Mouse (Mus musculus): Measurements from ENCODE around the gene Jarid2. TPM values are rescaled to one million over a fixed set of nuclear protein-coding genes. Genes with fewer than 3 reads are reported as not detected.

The Jarid2 gene
- polyA plus RNA-seq, 1 experiment from 2014 or later: 28.6 TPM

DNA sequence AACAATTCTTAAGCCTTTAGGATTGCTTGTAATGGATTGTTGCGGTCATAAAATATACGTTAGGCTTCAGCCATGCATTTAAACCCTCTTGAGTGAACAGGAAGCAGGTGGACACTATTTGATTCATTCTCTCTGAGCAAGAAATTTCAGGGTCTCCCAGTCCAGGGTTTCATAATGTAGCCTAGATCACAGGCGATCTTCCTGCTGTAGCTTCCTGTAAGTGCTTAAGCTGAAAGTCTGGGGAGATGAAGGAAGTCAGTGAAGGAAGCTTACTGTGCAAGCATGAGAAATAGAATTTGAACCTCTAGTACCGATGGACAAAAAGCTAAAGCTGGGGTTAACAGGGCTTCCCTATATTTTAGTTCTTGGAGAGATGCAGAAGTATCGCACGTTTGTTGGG, 38.5 kb downstream of the Jarid2 start:
- H3K9ac ChIP-seq (ENCODE audit: low read depth, low read length): no peak overlapping the region
- no peaks in the 10 kb centered on the region for H3K27me3 ChIP-seq (replicated peaks; ENCODE audit: control insufficient read depth, insufficient read depth, low read length)
- no peak overlapping the region for H3K4me3 ChIP-seq (ENCODE audit: low read length)
- no peaks in the 10 kb centered on the region for H3K36me3 ChIP-seq (ENCODE audit: control insufficient read depth, insufficient read depth, low read length)
- H3K27ac ChIP-seq (ENCODE audit: low read depth, low read length): no peak overlapping the region
- H3K9me3 ChIP-seq (ENCODE audit: control insufficient read depth, low read length): no peaks in the 10 kb centered on the region
- no peaks in the 10 kb centered on the region; the same call in 1 of the 2 replicates for H3K4me1 ChIP-seq (ENCODE audit: control insufficient read depth, insufficient read depth, low read depth, low read length)
- H3K4me2 ChIP-seq (ENCODE audit: low read length): no peak overlapping the region
- WGBS: 86% methylated on average over 6 of the region's 6 CpGs
- ATAC-seq: no peak

DNA sequence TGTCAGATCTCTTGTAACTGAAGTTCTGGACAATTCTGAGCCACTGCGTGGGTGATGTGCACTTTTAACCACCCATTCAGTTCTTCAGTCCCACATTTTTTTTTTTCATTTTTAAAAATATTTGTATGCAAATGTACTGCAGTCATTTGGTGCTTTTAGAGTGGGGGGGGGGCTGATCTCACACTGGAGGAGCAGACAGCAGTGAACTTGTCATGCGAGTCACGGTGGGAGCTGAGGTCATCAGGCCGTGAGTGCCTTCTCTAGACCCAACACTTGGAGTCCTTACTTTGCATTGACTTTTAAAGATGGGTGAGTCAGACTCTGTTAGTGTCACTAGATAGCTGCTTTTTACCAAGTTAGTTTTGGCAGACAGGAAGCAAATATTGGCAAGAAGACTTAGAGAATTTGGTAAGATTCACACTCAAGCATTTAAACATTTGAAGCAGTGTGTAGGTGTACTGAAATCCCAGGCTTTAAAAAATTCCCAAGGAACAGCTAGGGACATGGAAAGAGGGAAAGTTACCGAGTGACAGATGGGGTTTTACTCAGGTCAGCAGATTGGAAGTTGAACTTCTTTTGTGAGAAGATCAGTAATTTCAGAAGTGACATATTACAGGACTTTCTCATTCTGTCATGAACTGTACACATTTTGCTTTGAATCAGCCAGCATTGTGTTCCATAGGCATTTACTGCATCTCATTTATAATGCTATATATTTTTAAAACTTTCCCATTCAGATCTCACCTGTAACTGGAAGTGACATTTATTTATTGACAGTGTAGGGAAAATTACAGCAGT, 41.7 kb downstream of the Jarid2 start:
- WGBS: 62% methylated on average over 5 of the region's 5 CpGs
- ATAC-seq: no peak
- Histone ChIP-seq H3K4me3 (ENCODE audit: low read length) (no peak overlapping the region), H3K4me1 (ENCODE audit: control insufficient read depth, insufficient read depth, low read depth, low read length) (no peaks in the 10 kb centered on the region), H3K27me3 (replicated peaks; ENCODE audit: control insufficient read depth, insufficient read depth, low read length) (no peaks in the 10 kb centered on the region), H3K36me3 (ENCODE audit: control insufficient read depth, insufficient read depth, low read length) (no peaks in the 10 kb centered on the region), H3K4me2 (ENCODE audit: low read length) (no peak overlapping the region), H3K27ac (ENCODE audit: low read depth, low read length) (no peak overlapping the region), H3K9ac (ENCODE audit: low read depth, low read length) (no peak overlapping the region), H3K9me3 (ENCODE audit: control insufficient read depth, low read length) (no peaks in the 10 kb centered on the region)

DNA sequence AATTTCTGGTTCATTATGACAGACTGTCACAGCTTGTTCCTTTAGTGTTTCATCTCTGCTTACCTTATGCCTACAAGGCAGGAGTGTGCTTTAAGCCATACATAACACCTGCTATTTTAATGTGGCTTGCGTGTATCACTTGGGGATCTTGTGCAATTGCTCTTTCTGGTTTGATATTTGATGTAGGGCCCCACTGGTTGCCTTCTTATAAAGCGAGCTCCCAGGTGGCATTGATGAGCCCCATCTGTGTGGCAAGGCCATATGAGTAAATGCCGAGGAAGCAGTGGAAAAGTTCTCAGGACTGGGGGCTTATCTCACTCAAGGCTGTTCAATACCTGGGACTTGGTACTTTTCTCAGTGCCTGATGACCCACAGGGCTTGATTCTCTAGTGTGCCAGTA, 43.5 kb downstream of the Jarid2 start:
- Histone ChIP-seq H3K4me2 (ENCODE audit: low read length) (no peak overlapping the region), H3K4me1 (ENCODE audit: control insufficient read depth, insufficient read depth, low read depth, low read length) (no peaks in the 10 kb centered on the region), H3K27me3 (replicated peaks; ENCODE audit: control insufficient read depth, insufficient read depth, low read length) (no peaks in the 10 kb centered on the region), H3K9ac (ENCODE audit: low read depth, low read length) (no peak overlapping the region), H3K36me3 (ENCODE audit: control insufficient read depth, insufficient read depth, low read length) (no peaks in the 10 kb centered on the region), H3K27ac (ENCODE audit: low read depth, low read length) (no peak overlapping the region), H3K4me3 (ENCODE audit: low read length) (no peak overlapping the region), H3K9me3 (ENCODE audit: control insufficient read depth, low read length) (no peaks in the 10 kb centered on the region)
- 85% methylated on average over 3 of the region's 3 CpGs for WGBS
- ATAC-seq: no peak

DNA sequence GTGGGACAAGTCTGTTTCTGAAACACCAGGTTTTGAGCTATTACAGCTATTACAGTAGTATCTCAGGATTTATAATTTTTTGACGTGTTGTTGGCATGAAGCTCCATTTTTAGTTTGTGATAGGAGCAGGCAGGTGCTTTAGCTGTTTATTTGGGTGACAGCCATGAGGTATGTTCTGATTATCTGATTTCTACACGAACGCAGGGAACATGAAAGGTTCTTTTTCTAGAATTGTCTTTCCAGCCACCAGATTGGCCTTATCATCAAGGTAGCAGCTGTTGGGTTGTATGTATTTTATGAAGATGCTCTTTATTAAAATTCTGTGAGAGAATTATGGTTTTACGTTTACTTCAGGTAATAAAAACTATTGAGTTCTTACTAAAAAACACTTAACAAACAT, 45.1 kb downstream of the Jarid2 start:
- Histone ChIP-seq H3K4me2 (ENCODE audit: low read length) (no peak overlapping the region), H3K9ac (ENCODE audit: low read depth, low read length) (no peak overlapping the region), H3K4me1 (ENCODE audit: control insufficient read depth, insufficient read depth, low read depth, low read length) (no peaks in the 10 kb centered on the region), H3K27ac (ENCODE audit: low read depth, low read length) (no peak overlapping the region), H3K4me3 (ENCODE audit: low read length) (no peak overlapping the region), H3K36me3 (ENCODE audit: control insufficient read depth, insufficient read depth, low read length) (no peaks in the 10 kb centered on the region), H3K9me3 (ENCODE audit: control insufficient read depth, low read length) (no peaks in the 10 kb centered on the region), H3K27me3 (replicated peaks; ENCODE audit: control insufficient read depth, insufficient read depth, low read length) (no peaks in the 10 kb centered on the region)
- ATAC-seq: no peak
- WGBS: 87% methylated on average over 4 of the region's 4 CpGs

DNA sequence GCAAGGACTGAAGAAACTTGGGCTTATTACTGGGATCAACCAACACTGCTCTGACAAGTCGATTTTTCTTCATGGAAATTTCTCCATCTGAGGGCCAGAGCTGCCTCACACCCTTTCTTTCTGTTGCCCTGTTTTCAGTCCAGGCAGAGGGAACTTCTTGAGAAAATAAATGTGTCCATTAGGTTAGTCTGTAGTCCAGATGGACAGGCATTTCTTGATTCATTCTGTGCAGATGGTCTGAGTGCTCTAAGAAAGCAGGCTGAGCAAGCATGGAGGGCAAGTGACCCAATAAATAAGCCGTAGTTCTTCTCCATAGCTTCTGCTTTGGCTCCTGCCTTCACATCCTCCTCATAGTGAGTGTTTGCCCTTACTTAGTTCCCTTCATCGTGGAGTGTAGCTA, 46.1 kb downstream of the Jarid2 start:
- WGBS: 87% methylated on average over 3 of the region's 3 CpGs
- Histone ChIP-seq H3K27me3 (replicated peaks; ENCODE audit: control insufficient read depth, insufficient read depth, low read length) (no peaks in the 10 kb centered on the region), H3K4me3 (ENCODE audit: low read length) (no peak overlapping the region), H3K4me1 (ENCODE audit: control insufficient read depth, insufficient read depth, low read depth, low read length) (no peaks in the 10 kb centered on the region), H3K4me2 (ENCODE audit: low read length) (no peak overlapping the region), H3K36me3 (ENCODE audit: control insufficient read depth, insufficient read depth, low read length) (no peaks in the 10 kb centered on the region), H3K27ac (ENCODE audit: low read depth, low read length) (no peak overlapping the region), H3K9ac (ENCODE audit: low read depth, low read length) (no peak overlapping the region), H3K9me3 (ENCODE audit: control insufficient read depth, low read length) (no peaks in the 10 kb centered on the region)
- ATAC-seq: no peak

DNA sequence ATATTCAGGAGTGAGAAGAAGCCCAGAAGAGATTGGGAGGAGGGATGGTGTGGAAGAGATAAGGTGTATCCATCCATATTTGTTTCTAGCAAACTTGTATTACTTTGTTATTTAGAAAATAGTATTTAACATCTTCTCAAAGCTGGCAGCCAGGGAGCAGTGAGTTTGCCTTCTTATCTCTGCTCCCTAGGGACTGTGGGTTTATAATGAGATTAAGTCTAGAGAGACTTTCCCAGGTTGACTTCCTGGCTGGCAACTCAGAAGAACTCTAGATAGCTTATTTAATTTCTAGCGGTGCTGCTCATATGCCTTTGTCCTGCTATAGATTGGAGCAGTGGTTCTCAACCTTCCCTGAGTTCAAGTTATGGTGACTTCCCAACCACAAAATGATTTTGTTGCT, 51.2 kb downstream of the Jarid2 start:
- H3K9ac ChIP-seq (ENCODE audit: low read depth, low read length): no peak overlapping the region
- whole genome bisulfite sequencing: 81% methylated on average over 1 of the region's 1 CpGs
- no peak overlapping the region for H3K4me3 ChIP-seq (ENCODE audit: low read length)
- no peaks in the 10 kb centered on the region for H3K9me3 ChIP-seq (ENCODE audit: control insufficient read depth, low read length)
- H3K27ac ChIP-seq (ENCODE audit: low read depth, low read length): no peak overlapping the region
- no peak overlapping the region for H3K4me2 ChIP-seq (ENCODE audit: low read length)
- no peak for ATAC-seq
- H3K27me3 ChIP-seq (replicated peaks; ENCODE audit: control insufficient read depth, insufficient read depth, low read length): no peaks in the 10 kb centered on the region
- H3K4me1 ChIP-seq (ENCODE audit: control insufficient read depth, insufficient read depth, low read depth, low read length): no peaks in the 10 kb centered on the region
- no peaks in the 10 kb centered on the region for H3K36me3 ChIP-seq (ENCODE audit: control insufficient read depth, insufficient read depth, low read length)

DNA sequence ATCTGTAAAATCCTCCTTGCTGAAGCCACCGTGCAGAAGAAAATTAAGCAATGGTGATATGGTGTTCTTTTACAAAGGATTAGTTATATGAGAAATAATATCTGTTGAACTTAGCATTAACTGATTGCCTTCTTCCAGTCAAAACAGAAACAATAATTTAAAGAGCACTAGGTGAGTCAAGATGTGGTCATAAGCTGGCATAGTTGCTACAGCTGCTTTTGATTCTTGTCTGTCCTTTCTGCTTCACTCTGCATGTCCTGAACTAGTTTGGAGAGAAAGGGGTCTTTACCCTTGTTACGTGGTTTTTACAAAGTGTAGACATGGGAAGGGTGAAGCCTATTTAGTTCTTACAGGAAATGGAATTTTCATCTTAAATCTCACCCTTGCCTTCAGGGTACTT, 51.9 kb downstream of the Jarid2 start:
- WGBS: 90% methylated on average over 2 of the region's 2 CpGs
- no peaks in the 10 kb centered on the region; the same call in 1 of the 2 replicates for H3K4me1 ChIP-seq (ENCODE audit: control insufficient read depth, insufficient read depth, low read depth, low read length)
- no peaks in the 10 kb centered on the region for H3K36me3 ChIP-seq (ENCODE audit: control insufficient read depth, insufficient read depth, low read length)
- H3K27me3 ChIP-seq (replicated peaks; ENCODE audit: control insufficient read depth, insufficient read depth, low read length): no peaks in the 10 kb centered on the region
- ATAC-seq: no peak
- H3K9ac ChIP-seq (ENCODE audit: low read depth, low read length): no peak overlapping the region
- no peak overlapping the region for H3K4me3 ChIP-seq (ENCODE audit: low read length)
- no peak overlapping the region for H3K27ac ChIP-seq (ENCODE audit: low read depth, low read length)
- H3K9me3 ChIP-seq (ENCODE audit: control insufficient read depth, low read length): no peaks in the 10 kb centered on the region
- H3K4me2 ChIP-seq (ENCODE audit: low read length): no peak overlapping the region

DNA sequence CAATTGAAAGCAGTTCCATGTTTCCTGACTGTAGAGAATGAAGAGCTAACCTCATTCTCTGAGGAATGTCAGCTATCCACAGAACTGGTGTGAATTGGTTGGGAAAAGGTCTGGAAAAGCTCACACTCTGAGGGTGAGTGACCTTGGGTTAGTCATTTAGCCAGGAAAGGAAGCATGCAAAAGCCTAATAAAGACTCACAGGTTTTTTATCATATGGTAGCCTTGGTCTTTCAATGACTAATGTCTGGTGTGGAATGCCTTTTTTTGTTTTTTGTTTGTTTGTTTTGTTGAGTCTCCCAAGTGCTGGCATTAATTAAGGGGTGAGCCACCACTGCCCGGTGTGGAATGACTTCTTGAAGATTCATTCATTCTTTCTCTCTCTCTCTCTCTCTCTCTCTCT, 55.3 kb downstream of the Jarid2 start:
- H3K4me3 ChIP-seq (ENCODE audit: low read length): no peak overlapping the region
- H3K9ac ChIP-seq (ENCODE audit: low read depth, low read length): no peak overlapping the region
- H3K27me3 ChIP-seq (replicated peaks; ENCODE audit: control insufficient read depth, insufficient read depth, low read length): no peaks in the 10 kb centered on the region
- no peak overlapping the region for H3K27ac ChIP-seq (ENCODE audit: low read depth, low read length)
- no peaks in the 10 kb centered on the region for H3K36me3 ChIP-seq (ENCODE audit: control insufficient read depth, insufficient read depth, low read length)
- no peaks in the 10 kb centered on the region for H3K9me3 ChIP-seq (ENCODE audit: control insufficient read depth, low read length)
- 73% methylated on average over 1 of the region's 1 CpGs for WGBS
- no peak overlapping the region for H3K4me2 ChIP-seq (ENCODE audit: low read length)
- ATAC-seq: no peak
- peaks cover 3% of the 10 kb centered on the region for H3K4me1 ChIP-seq (ENCODE audit: control insufficient read depth, insufficient read depth, low read depth, low read length)

DNA sequence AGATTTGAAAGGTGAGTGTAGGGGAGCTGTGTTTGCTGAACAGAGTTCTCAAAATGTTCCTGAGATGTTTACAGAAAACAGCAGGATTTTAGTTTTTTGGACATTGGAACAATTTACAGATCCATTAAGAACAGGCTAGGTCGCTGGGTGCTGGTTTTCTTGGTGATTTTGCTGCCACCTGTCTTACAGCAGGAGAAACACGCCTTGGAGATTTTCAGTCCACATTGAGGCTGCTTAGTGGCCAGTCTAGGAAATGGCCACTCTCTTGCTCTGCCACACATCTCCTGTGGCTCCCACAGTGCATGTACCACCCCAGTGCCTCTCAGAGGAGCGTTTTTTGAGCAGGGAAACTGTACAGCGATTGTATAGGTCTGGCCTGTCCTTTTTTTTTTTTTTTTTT, 57.0 kb downstream of the Jarid2 start:
- H3K27me3 ChIP-seq (replicated peaks; ENCODE audit: control insufficient read depth, insufficient read depth, low read length): no peaks in the 10 kb centered on the region
- H3K4me3 ChIP-seq (ENCODE audit: low read length): no peak overlapping the region
- H3K4me2 ChIP-seq (ENCODE audit: low read length): no peak overlapping the region
- no peak overlapping the region for H3K27ac ChIP-seq (ENCODE audit: low read depth, low read length)
- no peak overlapping the region for H3K9ac ChIP-seq (ENCODE audit: low read depth, low read length)
- WGBS: 20% methylated on average over 4 of the region's 4 CpGs
- peaks cover 3% of the 10 kb centered on the region for H3K4me1 ChIP-seq (ENCODE audit: control insufficient read depth, insufficient read depth, low read depth, low read length)
- no peaks in the 10 kb centered on the region for H3K36me3 ChIP-seq (ENCODE audit: control insufficient read depth, insufficient read depth, low read length)
- H3K9me3 ChIP-seq (ENCODE audit: control insufficient read depth, low read length): no peaks in the 10 kb centered on the region
- ATAC-seq: peak; percentile 73
